Mouse (Mus musculus) neural tube, embryonic 11.5 days (tissue): ENCODE data around the gene Cadm2. TPM values are rescaled to one million over a fixed set of nuclear protein-coding genes. Genes with fewer than 3 reads are reported as not detected.

Experiments
- ATAC-seq: fragments of 200-750 bp; cut with Nextera tagmentation; 2 replicates; pipeline ENCODE4 v1.8.0; 2017; ENCODE audit warnings: moderate number of reproducible peaks, mild to moderate bottlenecking, moderate TSS enrichment, moderate library complexity; ENCODE audit not compliant: insufficient read depth, low FRiP score, low TSS enrichment
- DNase-seq: peaks from one replicate; pipeline ENCODE4 v3.0.0-alpha.2; 2015; ENCODE audit warnings: low spot score
- H3K27ac ChIP-seq: fragments of 300-500 bp; sonication (generic); 2 replicates; pipeline ENCODE4 v1.5.1; 2014; ENCODE audit warnings: low read depth, mild to moderate bottlenecking, low read length
- H3K27me3 ChIP-seq: fragments of 300-500 bp; sonication (generic); 2 replicates; pipeline ENCODE4 v1.6.1; 2014; ENCODE audit warnings: mild to moderate bottlenecking, low read length, mixed read lengths; ENCODE audit not compliant: control insufficient read depth, insufficient read depth
- H3K36me3 ChIP-seq: fragments of 300-500 bp; sonication (generic); 2 replicates; pipeline ENCODE4 v1.6.1; 2014; ENCODE audit warnings: mild to moderate bottlenecking, low read length, moderate library complexity, mixed read lengths; ENCODE audit not compliant: control insufficient read depth, insufficient read depth
- H3K4me1 ChIP-seq: fragments of 300-500 bp; sonication (generic); 2 replicates; pipeline ENCODE4 v1.6.1; 2014; ENCODE audit warnings: low read length, mixed read lengths; ENCODE audit not compliant: control insufficient read depth, insufficient read depth
- H3K4me2 ChIP-seq: fragments of 300-500 bp; sonication (generic); 2 replicates; pipeline ENCODE4 v1.6.1; 2014; ENCODE audit warnings: low read depth, mild to moderate bottlenecking, moderate library complexity
- H3K4me3 ChIP-seq: fragments of 300-500 bp; sonication (generic); 2 replicates; pipeline ENCODE4 v1.5.1; 2014; ENCODE audit warnings: low read depth, low read length
- H3K9ac ChIP-seq: fragments of 300-500 bp; sonication (generic); 2 replicates; pipeline ENCODE4 v1.6.1; 2014; ENCODE audit warnings: mild to moderate bottlenecking, low read length
- H3K9me3 ChIP-seq: fragments of 300-500 bp; sonication (generic); 2 replicates; pipeline ENCODE4 v1.6.1; 2016; ENCODE audit warnings: low read length; ENCODE audit not compliant: control insufficient read depth
- WGBS: fragments of 180-500 bp; shearing (Covaris S2); extraction: QIAGEN DNeasy Blood & Tissue Kit; methylation state at CpG from one replicate; pipeline ENCODE4 v1.1.7; 2014; 5-methylcytosine and 5-hydroxymethylcytosine counted together
- polyA plus RNA-seq: library from polyadenylated mRNA; unstranded; fragments of >200 nt; fragmentation: Nextera tagmentation; extraction: Ambion mirVana; gene quantifications from 2 replicates; pipeline ENCODE4 v1.2.1, GENCODE M21; 2014

The Cadm2 gene
- polyA plus RNA-seq, 1 experiment from 2014 or later, result 5.2 TPM

DNA sequence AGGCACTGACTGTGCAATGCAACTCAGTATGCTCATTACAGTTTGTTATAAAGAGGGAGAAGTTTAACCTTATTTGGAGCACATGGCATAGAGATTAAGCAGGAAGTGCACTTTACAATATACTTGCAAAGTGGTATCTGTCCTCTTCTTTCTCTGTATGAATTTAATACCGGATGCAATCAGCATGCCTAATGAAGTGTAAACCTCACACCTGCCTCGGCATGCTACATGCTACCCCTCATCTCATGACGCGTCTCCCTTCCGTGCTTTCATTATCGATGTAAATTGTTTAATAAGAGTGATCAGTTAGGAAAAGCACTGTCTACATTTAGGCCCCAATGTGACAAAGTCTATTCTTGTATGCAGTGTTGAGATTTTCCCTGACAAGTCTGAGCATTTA, 633.0 kb downstream of the Cadm2 start:
- H3K4me2 ChIP-seq, result no peak overlapping the region
- H3K9ac ChIP-seq, result no peak overlapping the region
- H3K27me3 ChIP-seq, result no peaks in the 10 kb centered on the region
- no peaks in the 10 kb centered on the region for H3K4me1 ChIP-seq
- no peaks in the 10 kb centered on the region for H3K36me3 ChIP-seq
- no peak overlapping the region for H3K27ac ChIP-seq
- no peak overlapping the region for H3K4me3 ChIP-seq
- no peaks in the 10 kb centered on the region for H3K9me3 ChIP-seq
- ATAC-seq (no peak), DNase-seq (no peak)
- 86% methylated on average over 6 of the region's 6 CpGs for WGBS

DNA sequence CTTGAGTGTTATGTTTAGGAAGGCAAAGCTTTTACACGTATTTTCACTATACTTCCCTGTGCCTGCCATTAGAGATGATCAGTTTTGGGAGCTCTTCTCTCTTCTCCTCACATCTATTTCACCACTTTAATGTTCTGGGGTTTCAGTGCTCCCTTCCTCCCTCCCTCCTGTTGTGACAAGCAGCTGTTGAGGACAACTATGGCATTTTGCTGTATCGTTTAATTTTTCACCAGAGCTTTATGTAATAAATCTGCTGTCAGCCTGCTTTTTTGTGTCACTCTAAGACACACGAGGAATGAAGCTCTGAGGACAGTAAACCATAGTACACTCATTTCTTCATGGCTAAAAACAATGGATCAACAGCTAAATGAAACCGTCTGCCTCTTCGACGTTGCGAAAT, 633.8 kb downstream of the Cadm2 start:
- no peak overlapping the region for H3K27ac ChIP-seq
- no peaks in the 10 kb centered on the region for H3K4me1 ChIP-seq
- no peak overlapping the region for H3K4me3 ChIP-seq
- WGBS, result 72% methylated on average over 7 of the region's 7 CpGs
- no peak overlapping the region for H3K9ac ChIP-seq
- no peak overlapping the region for H3K4me2 ChIP-seq
- no peaks in the 10 kb centered on the region for H3K9me3 ChIP-seq
- no peaks in the 10 kb centered on the region for H3K36me3 ChIP-seq
- DNase-seq, result no peak
- no peaks in the 10 kb centered on the region for H3K27me3 ChIP-seq
- ATAC-seq, result no peak

DNA sequence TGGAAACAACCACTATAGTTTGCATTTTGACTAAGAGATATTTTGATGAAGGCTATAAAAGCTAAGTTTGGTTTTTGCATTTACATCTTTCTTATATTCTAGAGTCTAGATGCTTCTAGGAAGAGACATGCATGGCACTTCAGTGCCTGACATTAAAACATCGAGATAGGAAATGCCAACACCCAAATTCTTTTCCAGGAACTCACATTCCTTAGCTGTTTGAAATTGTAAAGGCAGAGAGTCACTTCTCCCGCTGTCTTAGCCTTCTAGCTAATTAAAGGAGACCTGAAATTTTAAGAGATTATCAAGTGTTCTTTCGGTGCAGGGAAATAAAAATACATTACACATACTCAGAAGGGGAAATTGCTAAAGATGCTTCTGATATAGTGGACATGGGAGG, 649.8 kb downstream of the Cadm2 start:
- WGBS, result 77% methylated on average over 3 of the region's 3 CpGs
- Histone ChIP-seq H3K27ac (no peak overlapping the region), H3K4me2 (no peak overlapping the region), H3K4me1 (0 out of 2 replicates have a peak, but pooled peaks cover 2% of the 10 kb centered on the region), H3K27me3 (no peaks in the 10 kb centered on the region), H3K9ac (no peak overlapping the region), H3K36me3 (no peaks in the 10 kb centered on the region), H3K9me3 (no peaks in the 10 kb centered on the region), H3K4me3 (no peak overlapping the region)
- no peak for ATAC-seq
- no peak for DNase-seq

DNA sequence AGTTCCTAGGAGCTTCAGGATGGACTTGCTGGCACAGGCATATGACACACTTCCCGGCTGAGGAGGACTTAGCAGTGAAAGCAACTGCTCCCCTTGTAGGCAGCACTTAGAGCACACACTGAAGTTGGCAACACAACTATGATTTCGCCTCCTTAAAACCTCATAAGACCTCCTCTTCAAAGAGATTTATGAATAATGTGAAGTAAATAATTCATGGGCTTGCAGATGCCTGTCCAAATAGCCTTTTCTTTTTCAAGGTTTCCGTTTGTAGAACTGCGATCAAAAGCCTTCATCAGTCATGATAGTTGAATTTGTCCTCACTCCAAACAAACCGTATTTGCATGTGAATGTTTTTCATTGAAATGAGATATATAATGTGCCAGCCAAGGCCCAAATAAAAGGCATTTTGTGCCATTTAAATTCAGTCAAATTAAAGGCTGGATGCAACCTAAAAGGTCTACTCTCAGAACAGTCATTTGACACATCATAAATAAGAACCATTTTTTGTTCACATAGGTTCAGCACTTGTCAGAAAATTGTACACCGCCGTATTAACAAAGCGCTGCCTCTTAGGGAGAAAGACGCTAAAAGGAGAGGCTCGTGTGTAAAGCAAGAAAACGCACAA, 651.1 kb downstream of the Cadm2 start:
- DNase-seq, result no peak
- ATAC-seq, result peak; percentile 56
- 62% methylated on average over 11 of the region's 11 CpGs for WGBS
- Histone ChIP-seq H3K4me2 (no peak overlapping the region), H3K4me1 (0 out of 2 replicates have a peak, but pooled peaks cover 2% of the 10 kb centered on the region), H3K9ac (no peak overlapping the region), H3K9me3 (no peaks in the 10 kb centered on the region), H3K36me3 (no peaks in the 10 kb centered on the region), H3K27ac (no peak overlapping the region; the same call in 1 of the 2 replicates), H3K4me3 (no peak overlapping the region), H3K27me3 (no peaks in the 10 kb centered on the region)

GRCm38 (mm10) chr16:66968336-66968735, 652.4 kb downstream of the Cadm2 start:
- peak; percentile 14 for DNase-seq
- no peak overlapping the region for H3K27ac ChIP-seq
- peak; percentile 66; the same call in 1 of the 2 replicates for ATAC-seq
- H3K4me3 ChIP-seq, result no peak overlapping the region
- H3K4me1 ChIP-seq, result 0 out of 2 replicates have a peak, but pooled peaks cover 2% of the 10 kb centered on the region
- H3K36me3 ChIP-seq, result no peaks in the 10 kb centered on the region
- no peaks in the 10 kb centered on the region for H3K9me3 ChIP-seq
- 64% methylated on average over 5 of the region's 5 CpGs for WGBS
- no peak overlapping the region for H3K9ac ChIP-seq
- no peaks in the 10 kb centered on the region for H3K27me3 ChIP-seq
- H3K4me2 ChIP-seq, result no peak overlapping the region

DNA sequence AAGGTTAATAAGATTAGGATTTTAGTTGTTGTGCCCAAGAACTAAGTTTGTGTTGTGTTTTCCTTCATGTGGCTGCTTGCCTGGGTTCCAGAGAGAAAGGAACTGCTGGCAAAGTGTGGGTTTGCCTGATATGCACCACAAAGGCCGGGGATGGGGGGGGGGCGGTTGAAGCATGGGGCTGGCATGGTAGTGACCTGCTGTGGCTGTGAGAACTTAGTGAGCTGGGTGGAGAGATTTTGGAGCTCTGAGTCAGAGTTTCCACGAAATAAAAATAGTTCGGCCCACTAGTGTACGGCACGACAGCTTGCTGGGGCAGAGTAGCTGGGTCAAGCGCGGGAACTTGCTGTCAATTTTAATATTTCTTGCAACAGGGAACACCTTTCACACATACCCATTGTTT, 653.0 kb downstream of the Cadm2 start:
- H3K4me3 ChIP-seq, result no peak overlapping the region
- 0 out of 2 replicates have a peak, but pooled peaks have one; percentile 35 for ATAC-seq
- no peak overlapping the region for H3K9ac ChIP-seq
- no peaks in the 10 kb centered on the region for H3K9me3 ChIP-seq
- H3K27me3 ChIP-seq, result no peaks in the 10 kb centered on the region
- 0 out of 2 replicates have a peak, but pooled peaks cover 2% of the 10 kb centered on the region for H3K4me1 ChIP-seq
- no peak for DNase-seq
- H3K36me3 ChIP-seq, result no peaks in the 10 kb centered on the region
- no peak overlapping the region for H3K27ac ChIP-seq
- no peak overlapping the region for H3K4me2 ChIP-seq
- WGBS, result 74% methylated on average over 8 of the region's 8 CpGs

GRCm38 (mm10) chr16:66959146-66959545, 661.6 kb downstream of the Cadm2 start:
- Histone ChIP-seq H3K27me3 (no peaks in the 10 kb centered on the region), H3K4me3 (no peak overlapping the region), H3K36me3 (no peaks in the 10 kb centered on the region), H3K9me3 (no peaks in the 10 kb centered on the region), H3K4me1 (no peaks in the 10 kb centered on the region), H3K27ac (no peak overlapping the region), H3K4me2 (no peak overlapping the region), H3K9ac (no peak overlapping the region)
- WGBS, result 80% methylated on average over 3 of the region's 3 CpGs
- DNase-seq (no peak), ATAC-seq (no peak)

DNA sequence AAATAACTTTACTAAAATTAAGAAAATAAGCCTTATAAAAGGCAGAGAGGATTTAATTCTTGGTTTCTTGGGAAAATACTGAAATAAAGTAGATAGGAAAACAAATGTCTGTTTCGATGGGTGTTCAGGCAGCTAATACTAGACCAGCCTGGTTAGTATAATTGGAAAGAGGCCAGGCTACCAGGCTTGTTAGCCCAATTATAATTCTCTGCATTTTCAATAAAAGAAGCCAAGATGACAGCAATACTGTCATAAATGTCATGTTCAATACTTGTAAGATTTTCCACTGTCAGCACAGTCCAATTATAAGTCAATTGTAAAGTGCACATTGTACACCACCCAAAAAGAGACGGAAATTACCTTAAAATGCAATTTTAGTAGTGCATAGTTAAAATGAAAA, 664.8 kb downstream of the Cadm2 start:
- no peak overlapping the region for H3K4me3 ChIP-seq
- no peaks in the 10 kb centered on the region for H3K9me3 ChIP-seq
- H3K27me3 ChIP-seq, result no peaks in the 10 kb centered on the region
- DNase-seq (no peak), ATAC-seq (no peak)
- no peak overlapping the region for H3K4me2 ChIP-seq
- no peaks in the 10 kb centered on the region for H3K36me3 ChIP-seq
- no peaks in the 10 kb centered on the region for H3K4me1 ChIP-seq
- WGBS, result 86% methylated on average over 2 of the region's 2 CpGs
- no peak overlapping the region for H3K27ac ChIP-seq
- no peak overlapping the region for H3K9ac ChIP-seq

- no peaks in the 10 kb centered on the region for H3K4me1 ChIP-seq
- no peak for DNase-seq
- 83% methylated on average over 6 of the region's 6 CpGs for WGBS
- no peak overlapping the region for H3K4me3 ChIP-seq
- ATAC-seq, result no peak
- no peaks in the 10 kb centered on the region for H3K9me3 ChIP-seq
- H3K4me2 ChIP-seq, result no peak overlapping the region
- no peak overlapping the region for H3K9ac ChIP-seq
- H3K36me3 ChIP-seq, result no peaks in the 10 kb centered on the region
- H3K27ac ChIP-seq, result no peak overlapping the region
- no peaks in the 10 kb centered on the region for H3K27me3 ChIP-seq
Observed at GRCm38 (mm10) chr16:66936332-66936731, 684.4 kb downstream of the Cadm2 start.
